Mouse (Mus musculus) liver, adult 2 months (tissue): ENCODE data around the gene Kcnj4.

Source experiments
- CTCF ChIP-seq: fragments of 200-500 bp; IDR thresholded peaks from 2 replicates; pipeline ENCODE4 v1.5.1; 2011; ENCODE audit warnings: low read depth, low read length, control low read depth
- POLR2A ChIP-seq: fragments of 200-500 bp; IDR thresholded peaks from 2 replicates; pipeline ENCODE4 v1.6.1; 2011; ENCODE audit warnings: low read length, control low read depth; ENCODE audit not compliant: insufficient read depth; ENCODE audit errors: extremely low read depth

- no peak for TF ChIP-seq CTCF
- TF ChIP-seq POLR2A, result no peak
Measured at GRCm38 (mm10) chr15:79448041-79448440, 57.0 kb downstream of the Kcnj4 start.
